In genomic region chr3:145757844-145758243, GRCm38 (mm10) we compare ENCODE assay signal across 9 mouse cellular contexts. TPM values are rescaled to one million over a fixed set of nuclear protein-coding genes. Genes with fewer than 3 reads are reported as not detected.
A peak's percentile ranks its signal among the peaks of the same experiment; 100 is the strongest.
DNase-seq lines count a peak whose midpoint lies in the region; ATAC-seq and TF ChIP-seq lines count a peak whose summit lies in the region.
"Had no signal": no experiment of that assay in that cellular context is flagged by ENCODE, and none has a peak within 500 bp of the region (broad histone marks: within the 10 kb centered on the region; RNA-seq: fewer than 3 reads in every experiment).

No protein-coding gene starts in this region.

- H3K9ac ChIP-seq in kidney, embryonic 16.5 days (replicated peaks; ENCODE audit: low read length): no peak overlapping the region
- H3K9ac ChIP-seq in forebrain, embryonic 15.5 days (replicated peaks): 0 out of 2 replicates have a peak overlapping the region, but pooled peaks have one; percentile 88
- H3K9ac ChIP-seq in limb, embryonic 14.5 days (ENCODE audit: low read depth, low read length, severe bottlenecking): no peak overlapping the region
- H3K9ac ChIP-seq in neural tube, embryonic 14.5 days (replicated peaks; ENCODE audit: low read depth, low read length): no peak overlapping the region

- ATAC-seq in kidney, embryonic 16.5 days (ENCODE audit: low FRiP score, low TSS enrichment): no peak
- no peak for ATAC-seq in forebrain, embryonic 15.5 days (replicated peaks)
- no peak for ATAC-seq in limb, embryonic 14.5 days (ENCODE audit: low FRiP score, low read depth)
- ATAC-seq in neural tube, embryonic 14.5 days (ENCODE audit: low read depth): no peak

- peaks cover 32% of the 10 kb centered on the region for H3K4me1 ChIP-seq in kidney, embryonic 16.5 days (ENCODE audit: insufficient read depth, low read length)
- H3K4me1 ChIP-seq in forebrain, embryonic 15.5 days: peaks cover 31% of the 10 kb centered on the region
- peaks cover 14% of the 10 kb centered on the region for H3K4me1 ChIP-seq in limb, embryonic 14.5 days (ENCODE audit: control insufficient read depth, insufficient read depth, low read length)
- H3K4me1 ChIP-seq in neural tube, embryonic 14.5 days (ENCODE audit: control insufficient read depth, insufficient read depth, low read length): peaks cover 7% of the 10 kb centered on the region; the same call in 1 of the 2 replicates

- peak overlapping the region; percentile 81 for H3K4me2 ChIP-seq in kidney, embryonic 16.5 days (replicated peaks; ENCODE audit: low read depth, low read length)
- peak overlapping the region; percentile 91 for H3K4me2 ChIP-seq in forebrain, embryonic 15.5 days (replicated peaks)
- peak overlapping the region; percentile 99 for H3K4me2 ChIP-seq in limb, embryonic 14.5 days (replicated peaks; ENCODE audit: low read depth, low read length, severe bottlenecking)
- H3K4me2 ChIP-seq in neural tube, embryonic 14.5 days (ENCODE audit: low read depth, low read length): peak overlapping the region; percentile 98; the same call in 1 of the 2 replicates

- no peaks in the 10 kb centered on the region for H3K27me3 ChIP-seq in kidney, embryonic 16.5 days (ENCODE audit: insufficient read depth, low read length)
- no peaks in the 10 kb centered on the region for H3K27me3 ChIP-seq in forebrain, embryonic 15.5 days
- peaks cover 24% of the 10 kb centered on the region for H3K27me3 ChIP-seq in limb, embryonic 14.5 days (ENCODE audit: control insufficient read depth, insufficient read depth, low read length)
- H3K27me3 ChIP-seq in neural tube, embryonic 14.5 days (ENCODE audit: control insufficient read depth, insufficient read depth, low read length): no peaks in the 10 kb centered on the region

- H3K36me3 ChIP-seq in kidney, embryonic 16.5 days (ENCODE audit: insufficient read depth, low read length): no peaks in the 10 kb centered on the region
- no peaks in the 10 kb centered on the region for H3K36me3 ChIP-seq in forebrain, embryonic 15.5 days
- H3K36me3 ChIP-seq in limb, embryonic 14.5 days (ENCODE audit: control insufficient read depth, insufficient read depth, low read length): no peaks in the 10 kb centered on the region
- no peaks in the 10 kb centered on the region for H3K36me3 ChIP-seq in neural tube, embryonic 14.5 days (ENCODE audit: control insufficient read depth, insufficient read depth, low read length)

- peak overlapping the region; percentile 64; the same call in 1 of the 2 replicates for H3K4me3 ChIP-seq in kidney, embryonic 16.5 days (ENCODE audit: low read length)
- peak overlapping the region; percentile 62 for H3K4me3 ChIP-seq in forebrain, embryonic 15.5 days
- peak overlapping the region; percentile 63; the same call in 1 of the 2 replicates for H3K4me3 ChIP-seq in limb, embryonic 14.5 days (replicated peaks; ENCODE audit: low read length)
- peak overlapping the region; percentile 72; the same call in 1 of the 2 replicates for H3K4me3 ChIP-seq in neural tube, embryonic 14.5 days (ENCODE audit: low read depth, low read length)

- H3K9me3 ChIP-seq in kidney, embryonic 16.5 days (ENCODE audit: low read length): no peaks in the 10 kb centered on the region
- H3K9me3 ChIP-seq in forebrain, embryonic 15.5 days: no peaks in the 10 kb centered on the region
- H3K9me3 ChIP-seq in limb, embryonic 14.5 days (ENCODE audit: control insufficient read depth, low read length): no peaks in the 10 kb centered on the region
- no peaks in the 10 kb centered on the region for H3K9me3 ChIP-seq in neural tube, embryonic 14.5 days (ENCODE audit: control insufficient read depth, low read length)

- no peak for TF ChIP-seq POLR2A in limb, embryonic 14.5 days (IDR thresholded peaks at IDR 0.05; ENCODE audit: borderline replicate concordance, extremely low read depth, insufficient read depth, insufficient read length)

- H3K27ac ChIP-seq in kidney, embryonic 16.5 days (ENCODE audit: low read length): no peak overlapping the region
- H3K27ac ChIP-seq in forebrain, embryonic 15.5 days (replicated peaks): no peak overlapping the region
- H3K27ac ChIP-seq in limb, embryonic 14.5 days (replicated peaks; ENCODE audit: low read depth, low read length): no peak overlapping the region
- no peak overlapping the region for H3K27ac ChIP-seq in neural tube, embryonic 14.5 days (ENCODE audit: low read depth, low read length)
- H3K27ac ChIP-seq: macrophage had no signal

- no peak for DNase-seq in kidney, adult 8-10 months
- no peak for DNase-seq in limb, embryonic 14.5 days (ENCODE audit: low spot score)
- DNase-seq in layer of hippocampus, adult 11-12 months (ENCODE audit: low spot score): no peak
- no peak for DNase-seq in cerebellum, postnatal 10 days
- DNase-seq in cerebellum, postnatal 25 days: no peak

- WGBS in kidney, embryonic 16.5 days: 50% methylated on average over 4 of the region's 4 CpGs
- 58% methylated on average over 4 of the region's 4 CpGs for WGBS in forebrain, embryonic 15.5 days
- 36% methylated on average over 4 of the region's 4 CpGs for WGBS in limb, embryonic 14.5 days
- WGBS in neural tube, embryonic 14.5 days: 53% methylated on average over 4 of the region's 4 CpGs

RNA-seq across cellular contexts. Expression of gene Ddah1, which starts 0.6 kb away (rescaled TPM):
- 73.5 and 76.7 TPM in 2 replicates for polyA plus RNA-seq in kidney, embryonic 16.5 days (2015; fragmentation: Nextera tagmentation; extraction: Ambion mirVana)
- 162 and 170 TPM in 2 replicates for polyA plus RNA-seq in forebrain, embryonic 15.5 days (2015; fragmentation: Nextera tagmentation; extraction: Ambion mirVana)
- polyA plus RNA-seq in limb, embryonic 14.5 days (2012; rRNA removed): 32.2 and 35.4 TPM in 2 replicates
- polyA plus RNA-seq in limb, embryonic 14.5 days (2014; fragmentation: Nextera tagmentation; extraction: Ambion mirVana): 47.1 and 48.2 TPM in 2 replicates
- polyA plus RNA-seq in neural tube, embryonic 14.5 days (2014; fragmentation: Nextera tagmentation; extraction: Ambion mirVana): 97.1 and 98.8 TPM in 2 replicates
